Mouse (Mus musculus) midbrain, postnatal 0 days (tissue): ENCODE results near the gene Btrc. TPM values are rescaled to one million over a fixed set of nuclear protein-coding genes. Genes with fewer than 3 reads are reported as not detected.

Source experiments
- ATAC-seq: fragments of 200-750 bp; cut with Nextera tagmentation; 2 replicates; pipeline ENCODE4 v1.8.0; 2017; ENCODE audit warnings: moderate number of reproducible peaks, mild to moderate bottlenecking, moderate TSS enrichment, moderate library complexity; ENCODE audit not compliant: low FRiP score
- DNase-seq: peaks from one replicate; pipeline ENCODE4 v3.0.0-alpha.2; 2015; ENCODE audit warnings: low spot score
- H3K27ac ChIP-seq: fragments of 300-500 bp; sonication (generic); 2 replicates; pipeline ENCODE4 v1.5.1; 2014; ENCODE audit warnings: low read depth, mild to moderate bottlenecking, low read length, mixed read lengths
- H3K27me3 ChIP-seq: fragments of 300-500 bp; sonication (generic); 2 replicates; pipeline ENCODE4 v1.6.1; 2014; ENCODE audit warnings: low read length, control low read depth, mixed read lengths; ENCODE audit not compliant: insufficient read depth
- H3K36me3 ChIP-seq: fragments of 300-500 bp; sonication (generic); 2 replicates; pipeline ENCODE4 v1.6.1; 2014; ENCODE audit warnings: low read length, control low read depth, mixed read lengths; ENCODE audit not compliant: insufficient read depth
- H3K4me1 ChIP-seq: fragments of 300-500 bp; sonication (generic); 2 replicates; pipeline ENCODE4 v1.6.1; 2014; ENCODE audit warnings: mild to moderate bottlenecking, control low read depth, antibody characterized with exemption, low read length, mixed read lengths; ENCODE audit not compliant: insufficient read depth
- H3K4me2 ChIP-seq: fragments of 300-500 bp; sonication (generic); 2 replicates; pipeline ENCODE4 v1.6.1; 2014; ENCODE audit warnings: low read depth, mild to moderate bottlenecking, low read length, mixed read lengths; ENCODE audit not compliant: poor library complexity, severe bottlenecking
- H3K4me3 ChIP-seq: fragments of 300-500 bp; sonication (generic); 2 replicates; pipeline ENCODE4 v1.5.1; 2014; ENCODE audit warnings: low read depth, mild to moderate bottlenecking, low read length, moderate library complexity
- H3K9ac ChIP-seq: fragments of 300-500 bp; sonication (generic); replicated peaks from 2 replicates; pipeline ENCODE4 v1.6.1; 2014; ENCODE audit warnings: mild to moderate bottlenecking, low read length, moderate library complexity, mixed read lengths; ENCODE audit not compliant: poor library complexity, severe bottlenecking
- H3K9me3 ChIP-seq: fragments of 300-500 bp; sonication (generic); 2 replicates; pipeline ENCODE4 v1.6.1; 2016; ENCODE audit warnings: low read length, control low read depth
- CTCF ChIP-seq: IDR thresholded peaks from 2 replicates; pipeline ENCODE4 v1.5.1; 2016; ENCODE audit warnings: antibody characterized with exemption, mild to moderate bottlenecking
- WGBS: fragments of 180-500 bp; shearing (Covaris S2); extraction: QIAGEN DNeasy Blood & Tissue Kit; methylation state at CpG from one replicate; pipeline ENCODE4 v1.1.7; 2014; 5-methylcytosine and 5-hydroxymethylcytosine counted together
- polyA plus RNA-seq: library from polyadenylated mRNA; unstranded; fragments of >200 nt; fragmentation: Nextera tagmentation; extraction: Ambion mirVana; gene quantifications from 2 replicates; pipeline ENCODE4 v1.2.1, GENCODE M21; 2015
- total RNA-seq: library from RNA; depleted of rRNA; stranded (reverse); fragments of >200 nt; gene quantifications from 2 replicates; pipeline ENCODE4 v1.2.3, GENCODE M21; 2014

Btrc gene
- total and polyA plus RNA-seq, 2 experiments from 2014 or later = 52.8 to 60.1 TPM

DNA sequence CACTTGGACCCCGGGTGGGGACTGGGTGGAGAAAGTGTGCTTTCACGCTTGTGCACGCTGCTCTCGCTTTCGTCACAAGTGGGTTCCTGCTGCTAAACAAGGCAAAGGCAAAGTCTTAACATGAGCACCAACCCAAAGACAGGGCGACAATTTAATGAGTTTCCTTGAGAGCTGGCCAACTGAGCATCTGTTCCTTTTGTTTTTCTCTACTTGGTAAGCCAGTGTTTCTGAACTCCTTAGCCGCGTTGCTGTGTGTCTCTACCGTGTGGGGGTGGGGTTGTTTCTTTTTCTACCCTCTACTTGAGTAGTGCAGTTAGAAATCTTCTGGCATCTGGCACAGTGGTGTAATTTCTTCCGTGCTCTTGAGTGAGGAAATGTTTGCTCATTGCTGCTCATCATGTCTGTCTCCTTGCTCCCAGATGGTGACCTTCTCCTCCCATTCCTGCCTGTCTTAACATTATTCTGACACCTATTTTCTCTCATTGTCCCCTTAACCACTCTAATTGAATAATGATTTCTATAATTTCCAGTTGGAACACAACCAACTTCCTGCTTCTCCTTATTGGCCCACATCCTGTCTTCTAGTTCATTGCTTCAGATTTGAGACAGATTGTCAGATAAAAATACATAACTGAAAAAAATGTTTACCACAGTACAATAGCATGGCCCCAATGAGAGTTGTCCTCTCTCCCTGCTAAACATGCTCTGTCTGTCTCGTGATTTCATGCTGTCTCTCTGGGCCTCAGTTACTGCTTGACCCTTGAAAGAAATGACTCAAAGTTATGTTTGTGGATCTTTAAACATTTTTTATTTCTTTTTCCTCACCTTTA, 109.4 kb downstream of the Btrc start:
- 0 out of 2 replicates have a peak, but pooled peaks cover 7% of the 10 kb centered on the region for H3K4me1 ChIP-seq
- H3K27me3 ChIP-seq = no peaks in the 10 kb centered on the region
- no peak overlapping the region for H3K9ac ChIP-seq
- H3K4me2 ChIP-seq = no peak overlapping the region
- TF ChIP-seq CTCF = no peak
- no peaks in the 10 kb centered on the region for H3K36me3 ChIP-seq
- peak; percentile 69 for DNase-seq
- H3K27ac ChIP-seq = no peak overlapping the region
- no peak overlapping the region for H3K4me3 ChIP-seq
- 50% methylated on average over 11 of the region's 11 CpGs for WGBS
- H3K9me3 ChIP-seq = no peaks in the 10 kb centered on the region
- no peak for ATAC-seq

DNA sequence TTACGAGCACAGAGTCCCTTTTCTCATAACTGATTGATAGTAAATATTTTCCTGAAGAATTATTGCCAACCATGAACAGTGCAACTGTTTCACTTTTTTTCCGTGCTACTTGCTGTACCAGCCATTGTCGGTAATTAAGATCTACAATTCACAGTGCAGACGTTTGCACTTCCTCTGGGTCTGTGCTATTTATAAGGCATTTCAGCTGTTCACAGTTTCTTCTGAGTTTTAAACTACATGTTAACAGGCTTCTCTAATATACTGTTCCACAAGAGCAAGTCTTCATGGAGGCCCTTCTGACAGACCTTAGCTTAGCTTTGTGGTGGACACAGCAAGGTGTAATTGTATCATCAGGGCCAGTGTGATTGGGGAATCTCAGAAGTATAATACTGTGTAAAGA, 111.2 kb downstream of the Btrc start:
- 76% methylated on average over 4 of the region's 4 CpGs for WGBS
- Histone ChIP-seq H3K36me3 (no peaks in the 10 kb centered on the region), H3K4me3 (no peak overlapping the region), H3K4me2 (no peak overlapping the region), H3K9me3 (no peaks in the 10 kb centered on the region), H3K27me3 (no peaks in the 10 kb centered on the region), H3K27ac (no peak overlapping the region), H3K9ac (no peak overlapping the region), H3K4me1 (0 out of 2 replicates have a peak, but pooled peaks cover 7% of the 10 kb centered on the region)
- ATAC-seq (no peak), DNase-seq (no peak)
- TF ChIP-seq CTCF = no peak

DNA sequence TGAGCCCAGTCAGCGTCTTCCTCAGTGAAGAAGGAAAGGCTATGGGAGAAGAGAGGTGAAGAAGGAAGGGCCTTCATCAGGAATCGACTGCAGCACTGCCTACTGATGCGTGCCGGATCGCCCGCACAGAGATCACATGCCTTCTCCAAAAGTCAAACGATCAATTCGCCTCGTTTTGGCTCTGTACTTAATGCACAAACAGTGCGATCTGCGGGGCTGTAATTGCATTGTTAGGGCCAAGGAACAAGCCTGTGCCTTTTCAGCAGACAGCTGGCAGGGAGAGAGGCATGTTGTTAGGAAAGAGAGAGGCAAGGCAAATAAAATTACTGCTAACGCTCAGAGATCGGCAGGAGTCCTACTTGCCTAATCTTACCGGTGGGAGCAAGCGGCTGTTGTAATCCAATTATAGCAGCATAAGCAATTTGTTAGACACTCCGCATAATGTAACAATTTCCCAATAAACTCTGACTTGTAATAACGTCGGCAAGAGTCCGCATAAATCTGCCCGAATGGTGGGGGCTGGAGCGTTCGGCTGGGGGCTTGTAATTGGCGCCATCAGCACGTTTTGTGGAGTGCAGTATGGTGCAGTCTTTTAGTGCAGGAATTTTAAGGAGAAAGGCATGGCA, 112.5 kb downstream of the Btrc start:
- peak; percentile 81 for DNase-seq
- no peaks in the 10 kb centered on the region for H3K36me3 ChIP-seq
- 12% methylated on average over 24 of the region's 24 CpGs for WGBS
- peak overlapping the region; percentile 47; the same call in 1 of the 2 replicates for H3K27ac ChIP-seq
- peak overlapping the region; percentile 48 for H3K4me2 ChIP-seq
- H3K9ac ChIP-seq = 0 out of 2 replicates have a peak overlapping the region, but pooled peaks have one; percentile 14
- no peaks in the 10 kb centered on the region for H3K27me3 ChIP-seq
- no peaks in the 10 kb centered on the region for H3K9me3 ChIP-seq
- 0 out of 2 replicates have a peak, but pooled peaks cover 7% of the 10 kb centered on the region for H3K4me1 ChIP-seq
- ATAC-seq = no peak
- no peak for TF ChIP-seq CTCF
- H3K4me3 ChIP-seq = peak overlapping the region; percentile 11; the same call in 1 of the 2 replicates

DNA sequence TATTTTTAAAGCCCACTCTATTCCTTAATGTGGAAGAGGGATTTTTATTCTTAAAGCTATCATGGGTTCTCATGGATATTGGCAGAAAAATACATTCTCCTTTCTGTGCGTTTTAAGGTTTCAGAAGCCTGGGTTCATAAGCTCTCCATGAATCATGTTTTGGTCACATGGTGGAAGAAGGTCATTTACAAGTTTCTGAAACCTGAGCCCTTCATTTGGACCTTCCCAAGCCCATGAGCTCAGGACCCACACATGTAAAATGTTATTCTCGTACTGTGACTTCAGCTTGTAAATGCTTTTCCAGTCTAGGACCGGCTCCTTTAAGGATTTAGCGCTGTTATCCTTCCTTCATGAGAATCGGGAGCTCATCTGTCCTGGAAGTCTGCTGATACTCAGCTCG, 116.0 kb downstream of the Btrc start:
- no peak for DNase-seq
- Histone ChIP-seq H3K4me3 (no peak overlapping the region), H3K9ac (no peak overlapping the region), H3K4me2 (no peak overlapping the region), H3K27me3 (no peaks in the 10 kb centered on the region), H3K27ac (no peak overlapping the region), H3K9me3 (no peaks in the 10 kb centered on the region), H3K4me1 (0 out of 2 replicates have a peak, but pooled peaks cover 7% of the 10 kb centered on the region), H3K36me3 (no peaks in the 10 kb centered on the region)
- no peak for ATAC-seq
- TF ChIP-seq CTCF = no peak
- WGBS = 93% methylated on average over 6 of the region's 6 CpGs

DNA sequence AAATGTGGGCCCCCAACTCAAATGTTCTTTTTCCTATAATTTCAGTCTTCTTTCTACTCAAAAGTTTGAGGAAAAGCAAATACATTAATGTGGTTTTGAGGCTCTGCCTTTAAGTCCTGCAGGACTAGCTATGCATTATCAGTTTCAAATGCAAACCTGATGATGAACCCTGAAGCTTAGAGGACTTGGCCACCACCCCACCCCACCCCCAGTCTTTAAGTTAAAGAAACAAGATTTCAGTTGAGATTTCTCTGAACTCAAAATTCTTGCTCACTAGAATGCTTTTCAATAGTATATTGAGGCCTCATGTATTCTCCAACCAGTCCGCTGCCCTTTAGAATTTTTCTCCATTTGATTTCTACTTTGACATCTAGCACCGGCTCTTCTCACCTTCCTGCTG, 117.0 kb downstream of the Btrc start:
- no peak overlapping the region for H3K4me2 ChIP-seq
- no peak overlapping the region for H3K27ac ChIP-seq
- 0 out of 2 replicates have a peak, but pooled peaks cover 7% of the 10 kb centered on the region for H3K4me1 ChIP-seq
- no peak for TF ChIP-seq CTCF
- H3K4me3 ChIP-seq = no peak overlapping the region
- H3K27me3 ChIP-seq = no peaks in the 10 kb centered on the region
- no peaks in the 10 kb centered on the region for H3K9me3 ChIP-seq
- DNase-seq = no peak
- ATAC-seq = no peak
- 87% methylated on average over 2 of the region's 2 CpGs for WGBS
- H3K9ac ChIP-seq = no peak overlapping the region
- no peaks in the 10 kb centered on the region for H3K36me3 ChIP-seq

DNA sequence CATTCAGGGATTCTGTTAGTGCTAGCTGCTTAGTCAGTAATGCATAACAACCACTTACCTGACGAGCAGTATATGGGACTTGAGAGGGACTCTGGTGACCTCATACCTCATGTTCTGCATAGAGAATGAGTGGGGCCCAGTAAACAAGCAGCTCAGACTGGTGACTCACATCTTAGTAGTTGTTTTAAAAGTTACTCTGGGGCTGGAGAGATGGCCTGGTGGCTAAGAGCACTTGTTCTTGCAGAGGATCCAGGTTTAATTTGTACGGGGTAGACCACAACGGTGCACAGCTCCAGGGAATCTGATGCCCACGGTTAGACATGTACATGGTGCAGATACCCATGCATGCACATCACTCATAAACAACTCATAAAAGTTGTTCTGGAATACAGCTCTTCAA, 117.4 kb downstream of the Btrc start:
- H3K9me3 ChIP-seq = no peaks in the 10 kb centered on the region
- no peak overlapping the region for H3K9ac ChIP-seq
- no peak for ATAC-seq
- H3K27ac ChIP-seq = no peak overlapping the region
- TF ChIP-seq CTCF = no peak
- H3K27me3 ChIP-seq = no peaks in the 10 kb centered on the region
- 92% methylated on average over 4 of the region's 4 CpGs for WGBS
- 0 out of 2 replicates have a peak, but pooled peaks cover 3% of the 10 kb centered on the region for H3K4me1 ChIP-seq
- no peaks in the 10 kb centered on the region for H3K36me3 ChIP-seq
- H3K4me3 ChIP-seq = no peak overlapping the region
- H3K4me2 ChIP-seq = no peak overlapping the region
- DNase-seq = no peak
